Mouse (Mus musculus): ENCODE measurements around the gene Prdm11. TPM values are rescaled to one million over a fixed set of nuclear protein-coding genes. Genes with fewer than 3 reads are reported as not detected.

The Prdm11 gene
- polyA plus RNA-seq, 1 experiment from 2014 or later, result 2.1 TPM

DNA sequence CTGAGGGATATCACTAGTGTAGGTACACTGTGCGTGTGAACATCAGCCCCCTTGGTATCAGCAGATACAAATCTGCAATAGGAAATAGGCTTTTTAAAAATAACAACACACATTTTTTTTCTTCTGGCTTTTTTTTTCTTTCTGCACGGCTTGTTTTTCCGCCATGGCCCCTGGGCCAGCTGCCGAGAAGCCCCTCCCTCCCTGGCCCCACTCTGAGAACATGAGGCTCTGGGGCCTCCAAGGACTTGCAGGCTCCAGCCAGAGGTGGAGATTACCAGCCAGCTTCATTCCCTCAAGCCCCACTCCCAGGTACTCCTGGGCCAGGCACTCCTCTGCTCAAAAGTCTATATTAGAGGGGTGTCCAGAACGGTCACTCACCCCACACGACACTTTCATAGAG is 4.5 kb downstream of the Prdm11 start:
- no peak overlapping the region for H3K9ac ChIP-seq
- ATAC-seq (ENCODE audit: low FRiP score), result no peak
- whole genome bisulfite sequencing, result 49% methylated on average over 6 of the region's 6 CpGs
- H3K4me2 ChIP-seq, result no peak overlapping the region
- no peak overlapping the region for H3K27ac ChIP-seq
- H3K9me3 ChIP-seq, result no peaks in the 10 kb centered on the region
- no peaks in the 10 kb centered on the region for H3K27me3 ChIP-seq
- no peak overlapping the region for H3K4me3 ChIP-seq (replicated peaks)
- H3K36me3 ChIP-seq (replicated peaks), result 0 out of 2 replicates have a peak, but pooled peaks cover 6% of the 10 kb centered on the region
- H3K4me1 ChIP-seq, result peaks cover 35% of the 10 kb centered on the region

DNA sequence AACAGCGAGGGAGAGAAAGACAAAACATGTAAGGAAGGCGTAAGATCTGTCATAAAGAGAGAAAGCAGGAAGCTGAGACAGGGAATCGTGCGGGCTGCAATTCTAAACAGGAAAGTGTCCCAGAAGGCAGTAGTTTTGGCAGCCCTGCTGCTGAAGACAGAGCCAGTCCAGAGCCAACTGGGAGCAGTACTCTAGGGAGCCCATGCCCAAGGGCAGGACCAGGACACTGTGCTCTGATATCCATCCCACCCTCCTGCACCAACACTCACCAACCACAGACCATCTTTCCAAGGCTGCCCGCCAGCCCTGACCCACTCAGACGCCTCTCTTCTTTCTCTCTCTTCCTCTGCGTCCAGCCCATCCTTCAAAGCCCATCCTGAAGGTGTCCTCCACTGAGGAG is 5.1 kb downstream of the Prdm11 start:
- Histone ChIP-seq H3K4me1 (peaks cover 39% of the 10 kb centered on the region), H3K9me3 (no peaks in the 10 kb centered on the region), H3K4me2 (no peak overlapping the region), H3K27ac (no peak overlapping the region), H3K27me3 (no peaks in the 10 kb centered on the region), H3K9ac (no peak overlapping the region), H3K36me3 (replicated peaks) (0 out of 2 replicates have a peak, but pooled peaks cover 6% of the 10 kb centered on the region), H3K4me3 (replicated peaks) (no peak overlapping the region)
- ATAC-seq (ENCODE audit: low FRiP score), result no peak
- WGBS, result 87% methylated on average over 7 of the region's 7 CpGs

DNA sequence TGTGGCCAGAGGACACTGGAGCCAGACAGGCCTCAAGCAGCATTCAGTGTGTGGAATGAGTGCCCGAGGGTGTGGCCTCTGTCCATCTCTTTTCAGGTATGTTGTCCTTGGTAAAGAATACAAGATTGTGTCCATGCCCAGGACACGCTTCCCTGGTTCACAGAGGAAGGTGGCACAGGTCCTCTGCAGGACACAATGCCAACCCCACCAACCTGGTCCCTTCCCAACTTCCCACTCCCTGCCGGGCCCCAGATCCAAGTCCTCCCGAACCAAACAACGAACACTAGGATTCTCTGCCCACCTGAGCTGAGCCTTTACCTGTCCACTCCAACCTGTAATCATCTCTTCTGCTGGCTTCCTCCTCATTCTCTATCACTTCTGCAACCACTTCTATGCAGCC is 6.3 kb downstream of the Prdm11 start:
- no peak for ATAC-seq (ENCODE audit: low FRiP score)
- 90% methylated on average over 5 of the region's 5 CpGs for WGBS
- Histone ChIP-seq H3K27ac (no peak overlapping the region), H3K9ac (no peak overlapping the region), H3K4me3 (replicated peaks) (no peak overlapping the region), H3K9me3 (no peaks in the 10 kb centered on the region), H3K4me2 (no peak overlapping the region), H3K27me3 (no peaks in the 10 kb centered on the region), H3K36me3 (replicated peaks) (0 out of 2 replicates have a peak, but pooled peaks cover 6% of the 10 kb centered on the region), H3K4me1 (peaks cover 44% of the 10 kb centered on the region)

DNA sequence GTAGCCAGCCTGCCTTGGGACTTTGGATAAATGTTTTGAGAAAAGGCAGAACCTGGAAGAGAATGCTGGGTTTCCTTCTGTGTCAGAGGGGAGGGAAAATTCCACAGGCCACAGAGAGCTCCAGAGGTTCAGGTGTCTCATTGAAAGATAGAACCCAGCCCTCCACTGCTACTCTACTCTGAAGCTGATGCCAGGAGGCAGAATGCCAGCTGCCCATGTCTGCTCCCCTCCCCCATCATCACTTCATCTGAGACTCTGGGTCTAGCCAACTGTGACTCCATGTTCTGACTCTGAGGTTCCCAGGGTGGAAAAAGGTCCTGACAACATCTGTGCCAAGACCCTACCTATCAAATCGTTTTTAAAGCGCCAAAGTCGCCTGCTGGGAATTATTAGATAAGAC is 6.9 kb downstream of the Prdm11 start:
- Histone ChIP-seq H3K4me1 (peaks cover 38% of the 10 kb centered on the region), H3K9me3 (no peaks in the 10 kb centered on the region), H3K36me3 (replicated peaks) (0 out of 2 replicates have a peak, but pooled peaks cover 6% of the 10 kb centered on the region), H3K4me3 (replicated peaks) (no peak overlapping the region), H3K27me3 (no peaks in the 10 kb centered on the region), H3K9ac (no peak overlapping the region), H3K4me2 (no peak overlapping the region), H3K27ac (no peak overlapping the region)
- 92% methylated on average over 3 of the region's 3 CpGs for WGBS
- no peak for ATAC-seq (ENCODE audit: low FRiP score)

DNA sequence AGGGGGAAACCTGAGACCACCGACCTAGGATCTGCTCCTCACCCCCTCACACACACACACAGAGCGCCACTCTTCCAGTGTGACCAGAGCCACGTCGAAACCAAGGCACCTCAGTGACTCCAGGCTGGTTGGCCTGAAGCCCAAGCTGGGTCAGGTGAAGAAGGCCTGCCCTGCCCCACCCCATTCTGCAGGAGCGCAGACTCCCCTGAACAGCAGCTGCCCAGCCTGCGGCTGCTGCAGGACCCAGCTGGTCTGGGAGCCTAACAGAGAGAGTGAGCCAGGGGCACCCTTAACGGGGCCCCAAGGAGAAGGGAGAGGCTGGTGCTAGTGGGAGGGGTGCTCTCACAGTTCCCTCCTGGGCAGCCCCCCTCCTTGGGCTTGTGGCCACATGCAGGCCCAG is 10.3 kb downstream of the Prdm11 start:
- ATAC-seq (ENCODE audit: low FRiP score), result peak; percentile 49; the same call in 1 of the 2 replicates

DNA sequence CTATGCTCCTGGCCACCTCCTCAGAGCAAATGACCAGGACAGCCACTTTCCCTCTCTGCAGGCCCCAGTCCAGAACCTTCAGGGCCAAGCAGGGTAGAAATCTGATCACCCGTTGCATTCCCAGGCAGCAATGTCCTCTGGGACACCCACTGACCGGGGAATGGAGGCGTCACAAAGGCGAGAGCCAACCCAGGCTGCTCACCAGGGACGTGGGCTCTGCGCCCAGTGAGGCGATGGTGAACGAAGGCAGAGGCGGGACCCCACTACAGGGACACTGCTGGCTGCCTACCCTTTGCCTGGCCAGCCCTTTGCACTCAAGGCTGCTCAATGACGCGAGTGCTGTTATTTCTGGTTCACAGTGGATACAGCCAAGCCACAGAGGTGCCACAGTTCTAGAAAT is 13.3 kb downstream of the Prdm11 start:
- Histone ChIP-seq H3K4me2 (no peak overlapping the region), H3K9me3 (no peaks in the 10 kb centered on the region), H3K27ac (no peak overlapping the region), H3K9ac (no peak overlapping the region), H3K36me3 (replicated peaks) (no peaks in the 10 kb centered on the region), H3K4me1 (peaks cover 51% of the 10 kb centered on the region), H3K4me3 (replicated peaks) (no peak overlapping the region), H3K27me3 (0 out of 2 replicates have a peak, but pooled peaks cover 4% of the 10 kb centered on the region)
- ATAC-seq (ENCODE audit: low FRiP score), result no peak
- 80% methylated on average over 11 of the region's 11 CpGs for WGBS

More for the DNA sequence above, 10.3 kb downstream of the Prdm11 start:
- no peaks in the 10 kb centered on the region for H3K36me3 ChIP-seq (replicated peaks)
- H3K4me1 ChIP-seq, result peaks cover 40% of the 10 kb centered on the region
- H3K4me2 ChIP-seq, result no peak overlapping the region; the same call in 1 of the 2 replicates
- H3K27ac ChIP-seq, result no peak overlapping the region
- H3K27me3 ChIP-seq, result 0 out of 2 replicates have a peak, but pooled peaks cover 4% of the 10 kb centered on the region
- H3K9me3 ChIP-seq, result no peaks in the 10 kb centered on the region
- no peak overlapping the region for H3K9ac ChIP-seq
- no peak overlapping the region for H3K4me3 ChIP-seq (replicated peaks)
- WGBS, result 17% methylated on average over 7 of the region's 7 CpGs

DNA sequence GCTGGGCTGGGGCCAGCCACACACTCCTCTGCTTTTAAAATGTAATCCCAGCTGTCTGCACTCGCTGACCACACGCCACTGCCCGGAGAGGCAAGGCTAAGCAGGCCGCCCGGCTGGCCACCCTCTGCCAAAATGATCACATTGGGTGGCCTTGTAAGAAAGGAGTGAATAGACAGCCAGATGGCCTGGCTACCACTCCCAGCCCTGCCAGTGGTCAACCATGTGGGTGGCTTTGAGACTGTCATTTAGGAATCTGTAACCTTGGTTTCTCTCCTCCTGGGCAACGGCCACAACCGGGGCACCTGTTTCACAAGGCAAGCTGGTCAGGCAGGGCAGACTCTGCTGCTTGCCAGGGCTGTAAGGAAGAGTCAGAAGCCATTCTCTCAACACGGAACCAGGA is 13.9 kb downstream of the Prdm11 start:
- no peaks in the 10 kb centered on the region for H3K36me3 ChIP-seq (replicated peaks)
- ATAC-seq (ENCODE audit: low FRiP score), result no peak
- no peak overlapping the region for H3K4me2 ChIP-seq
- H3K27ac ChIP-seq, result no peak overlapping the region
- no peak overlapping the region for H3K4me3 ChIP-seq (replicated peaks)
- H3K9me3 ChIP-seq, result no peaks in the 10 kb centered on the region
- 61% methylated on average over 8 of the region's 8 CpGs for WGBS
- H3K9ac ChIP-seq, result no peak overlapping the region
- H3K27me3 ChIP-seq, result 0 out of 2 replicates have a peak, but pooled peaks cover 4% of the 10 kb centered on the region
- peaks cover 51% of the 10 kb centered on the region for H3K4me1 ChIP-seq

DNA sequence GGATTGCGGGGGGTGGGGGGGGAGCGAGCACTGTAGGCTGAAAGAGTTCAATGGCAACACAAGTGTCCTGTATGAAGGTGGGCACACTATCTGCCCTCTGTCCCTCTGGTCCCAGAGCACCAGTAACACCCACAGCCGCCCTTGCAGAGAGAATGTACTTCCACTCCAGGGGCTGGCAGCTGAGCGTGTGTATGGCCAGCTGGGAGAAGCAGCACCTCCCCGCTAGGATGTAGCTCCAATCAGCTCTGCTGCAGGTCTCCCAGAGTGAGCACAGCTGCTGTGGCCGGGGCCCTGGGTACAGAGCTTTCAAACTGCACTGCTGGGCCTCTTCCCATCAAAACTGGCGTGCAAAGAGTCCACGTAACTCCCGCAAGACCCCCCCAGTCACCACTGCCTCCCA is 14.9 kb downstream of the Prdm11 start:
- Histone ChIP-seq H3K4me3 (replicated peaks) (no peak overlapping the region), H3K9ac (no peak overlapping the region), H3K27me3 (0 out of 2 replicates have a peak, but pooled peaks cover 4% of the 10 kb centered on the region), H3K27ac (no peak overlapping the region), H3K4me2 (no peak overlapping the region), H3K36me3 (replicated peaks) (no peaks in the 10 kb centered on the region), H3K9me3 (no peaks in the 10 kb centered on the region), H3K4me1 (peaks cover 47% of the 10 kb centered on the region)
- 70% methylated on average over 9 of the region's 9 CpGs for WGBS
- no peak for ATAC-seq (ENCODE audit: low FRiP score)

DNA sequence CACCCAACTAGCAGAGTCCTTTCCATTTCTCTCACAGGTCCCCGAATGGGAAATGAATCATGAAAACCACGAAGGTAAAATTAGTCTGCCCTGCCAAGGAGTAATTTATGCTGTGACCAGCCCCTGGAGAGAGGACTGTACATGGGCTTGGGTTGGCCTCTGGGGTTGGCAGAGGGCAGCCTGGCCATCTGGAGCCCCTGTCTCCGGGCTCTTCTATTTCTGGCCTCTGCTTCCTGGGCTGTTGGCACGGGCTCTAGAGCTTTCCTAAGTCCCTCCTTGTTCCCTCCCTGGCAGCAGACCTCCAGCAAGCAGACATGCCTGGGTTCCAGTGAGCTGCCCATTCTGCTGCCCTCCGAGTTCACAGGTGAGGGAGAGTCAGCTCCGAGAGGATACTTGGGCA is 15.9 kb downstream of the Prdm11 start:
- H3K9me3 ChIP-seq, result no peaks in the 10 kb centered on the region
- no peak overlapping the region for H3K4me3 ChIP-seq (replicated peaks)
- WGBS, result 82% methylated on average over 6 of the region's 6 CpGs
- peaks cover 38% of the 10 kb centered on the region for H3K4me1 ChIP-seq
- no peak overlapping the region for H3K27ac ChIP-seq
- no peak overlapping the region for H3K4me2 ChIP-seq
- H3K9ac ChIP-seq, result no peak overlapping the region
- ATAC-seq (ENCODE audit: low FRiP score), result no peak
- H3K36me3 ChIP-seq (replicated peaks), result no peaks in the 10 kb centered on the region
- 0 out of 2 replicates have a peak, but pooled peaks cover 4% of the 10 kb centered on the region for H3K27me3 ChIP-seq

DNA sequence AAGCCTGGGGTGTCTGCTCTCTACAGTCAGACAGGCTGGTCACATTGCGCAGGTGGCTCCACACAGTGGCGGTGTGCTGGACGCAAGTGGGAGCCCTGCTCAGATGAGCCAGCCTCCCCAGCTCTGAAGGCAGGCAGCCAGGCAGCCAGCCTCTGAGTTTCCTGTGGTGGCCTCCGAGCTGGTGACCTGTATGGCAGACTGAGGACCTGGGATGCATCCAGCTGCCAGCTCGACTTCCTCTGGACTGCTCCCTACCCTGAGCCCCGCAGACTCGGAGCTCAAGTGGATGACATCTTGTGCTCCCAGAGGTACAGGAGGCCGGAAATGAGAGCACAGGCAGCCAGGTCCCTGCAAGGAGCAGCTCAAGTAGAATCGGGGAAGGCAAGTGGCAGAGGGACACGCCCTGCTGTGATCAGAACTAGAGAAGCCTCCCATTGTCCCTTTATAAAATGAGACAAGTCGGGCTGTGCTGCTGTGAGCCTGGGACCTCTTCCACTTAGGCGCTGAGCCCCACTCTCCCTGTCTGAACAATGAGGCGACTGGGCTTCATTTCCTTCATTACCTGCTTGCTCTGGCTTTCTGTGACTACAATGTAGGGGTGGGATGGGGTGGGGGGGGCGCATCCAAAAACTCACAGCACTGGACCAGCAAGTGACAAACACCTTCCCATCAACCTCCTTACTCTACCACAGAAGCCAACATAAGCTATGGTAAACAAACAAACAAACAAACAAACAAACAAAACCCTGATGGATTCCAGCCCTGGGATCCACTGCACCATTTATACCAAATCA is 16.5 kb downstream of the Prdm11 start:
- ATAC-seq (ENCODE audit: low FRiP score), result 0 out of 2 replicates have a peak, but pooled peaks have one; percentile 13

DNA sequence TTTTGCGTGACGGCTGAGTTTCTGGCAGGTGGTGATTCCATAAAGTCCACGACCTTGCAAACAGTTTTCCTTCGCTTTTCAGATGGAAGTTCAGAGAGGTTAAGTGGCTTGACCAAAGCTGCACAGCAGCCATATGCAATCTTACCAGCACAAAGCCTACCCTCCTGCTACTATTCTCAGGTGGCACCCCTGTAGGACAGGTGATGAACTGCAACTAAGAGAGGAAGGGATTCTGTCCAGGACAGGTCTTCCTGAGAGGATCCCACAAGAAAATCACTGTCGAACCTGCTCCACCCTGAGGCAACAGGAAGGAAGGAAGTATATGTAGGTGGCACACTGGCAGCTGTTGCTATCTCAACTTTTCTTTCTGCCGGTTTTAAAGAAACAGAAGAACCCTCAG is 17.1 kb downstream of the Prdm11 start:
- 73% methylated on average over 6 of the region's 6 CpGs for WGBS
- Histone ChIP-seq H3K36me3 (replicated peaks) (no peaks in the 10 kb centered on the region; the same call in 1 of the 2 replicates), H3K27ac (no peak overlapping the region), H3K4me2 (no peak overlapping the region), H3K4me1 (peaks cover 35% of the 10 kb centered on the region), H3K4me3 (replicated peaks) (no peak overlapping the region), H3K27me3 (0 out of 2 replicates have a peak, but pooled peaks cover 4% of the 10 kb centered on the region), H3K9ac (no peak overlapping the region), H3K9me3 (no peaks in the 10 kb centered on the region)
- ATAC-seq (ENCODE audit: low FRiP score), result no peak

More for the DNA sequence above, 16.5 kb downstream of the Prdm11 start:
- Histone ChIP-seq H3K4me3 (replicated peaks) (no peak overlapping the region), H3K27me3 (0 out of 2 replicates have a peak, but pooled peaks cover 4% of the 10 kb centered on the region), H3K36me3 (replicated peaks) (no peaks in the 10 kb centered on the region), H3K9ac (no peak overlapping the region), H3K27ac (no peak overlapping the region), H3K9me3 (no peaks in the 10 kb centered on the region), H3K4me2 (no peak overlapping the region), H3K4me1 (peaks cover 35% of the 10 kb centered on the region)
- 38% methylated on average over 14 of the region's 14 CpGs for WGBS

DNA sequence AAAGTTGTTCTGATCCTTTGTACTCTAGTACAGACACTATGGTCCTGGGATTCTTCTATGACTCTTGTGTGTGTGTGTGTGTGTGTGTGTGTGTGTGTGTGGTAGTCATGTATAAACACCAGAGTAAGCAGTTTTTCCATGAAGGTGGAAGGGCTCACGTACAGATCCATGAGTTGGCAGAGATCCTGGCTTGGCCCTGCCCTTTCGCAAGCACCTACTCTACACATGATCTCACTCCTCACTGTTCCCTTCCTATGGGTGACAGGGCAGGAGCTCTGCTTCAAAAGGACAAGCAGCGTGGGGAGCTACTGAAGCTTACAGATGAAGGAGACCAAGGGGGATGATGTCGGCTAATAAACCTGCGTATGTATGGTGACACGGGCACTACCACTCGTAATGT is 18.3 kb downstream of the Prdm11 start:
- no peak for ATAC-seq (ENCODE audit: low FRiP score)
- H3K27me3 ChIP-seq, result 0 out of 2 replicates have a peak, but pooled peaks cover 4% of the 10 kb centered on the region
- H3K36me3 ChIP-seq (replicated peaks), result no peaks in the 10 kb centered on the region; the same call in 1 of the 2 replicates
- no peak overlapping the region for H3K27ac ChIP-seq
- WGBS, result 93% methylated on average over 7 of the region's 7 CpGs
- H3K9me3 ChIP-seq, result peaks cover 5% of the 10 kb centered on the region
- H3K4me1 ChIP-seq, result peaks cover 35% of the 10 kb centered on the region
- H3K4me3 ChIP-seq (replicated peaks), result no peak overlapping the region
- no peak overlapping the region for H3K4me2 ChIP-seq
- no peak overlapping the region for H3K9ac ChIP-seq

DNA sequence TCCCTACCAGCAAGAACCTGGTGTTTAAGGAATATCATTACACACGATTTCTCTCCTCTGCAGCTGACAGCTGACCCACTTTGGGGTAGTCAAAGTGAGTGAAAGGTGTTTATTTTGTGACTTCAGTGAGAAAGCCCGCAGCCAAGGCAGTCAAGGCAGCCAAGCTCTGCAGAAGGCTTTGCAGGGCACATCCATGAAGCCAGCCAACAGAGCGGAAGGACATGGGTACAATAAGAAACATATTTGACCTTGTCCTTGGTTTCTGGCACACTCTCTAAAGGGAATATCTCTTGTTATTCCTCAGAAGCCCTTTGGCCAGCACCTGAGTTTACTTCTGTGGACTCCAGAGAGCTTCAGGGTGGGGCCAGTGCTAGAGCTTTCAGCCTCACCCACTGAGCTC is 21.5 kb downstream of the Prdm11 start:
- peaks cover 10% of the 10 kb centered on the region for H3K36me3 ChIP-seq (replicated peaks)
- WGBS, result 91% methylated on average over 3 of the region's 3 CpGs

More for the DNA sequence above, 21.5 kb downstream of the Prdm11 start:
- Histone ChIP-seq H3K4me2 (no peak overlapping the region), H3K9me3 (peaks cover 11% of the 10 kb centered on the region), H3K27ac (no peak overlapping the region), H3K9ac (no peak overlapping the region), H3K4me1 (peaks cover 4% of the 10 kb centered on the region), H3K27me3 (no peaks in the 10 kb centered on the region), H3K4me3 (replicated peaks) (no peak overlapping the region)
- ATAC-seq (ENCODE audit: low FRiP score), result no peak
